Mouse (Mus musculus) thymus, postnatal 4 days (tissue): ENCODE data around the gene Arap2.

Experiments used
- DNase-seq: peaks from one replicate; pipeline ENCODE4 v3.0.0; 2021

The Arap2 gene

GRCm38 (mm10) chr5:62765784-62766701 lies at the start of gene Arap2:
TSS of gene Arap2 (minus strand) at chr5:62766159.
- peak; percentile 89 for DNase-seq

DNA sequence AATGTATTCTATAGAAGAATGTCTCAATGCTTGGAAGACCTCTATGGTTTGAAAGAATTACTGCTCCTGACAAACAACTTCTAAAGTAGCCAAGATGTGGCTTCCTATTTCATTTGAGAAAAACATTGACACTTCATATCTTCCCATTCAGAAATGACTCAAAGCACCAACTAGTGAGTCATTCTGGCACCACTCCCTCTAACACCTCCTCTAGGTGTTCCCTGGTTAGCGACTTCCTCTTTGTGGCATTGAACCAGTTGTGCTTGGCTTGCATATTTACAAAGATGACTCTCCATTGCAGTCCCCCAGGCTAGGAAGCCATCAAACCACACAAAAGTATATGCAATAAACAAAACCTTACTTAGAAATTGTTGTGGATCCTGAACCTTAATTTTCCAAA lies 49.8 kb upstream of the Arap2 start:
- no peak for DNase-seq

GRCm38 (mm10) chr5:62814072-62814414 lies 48.1 kb upstream of the Arap2 start:
- DNase-seq = no peak

GRCm38 (mm10) chr5:62813402-62814071 lies 47.6 kb upstream of the Arap2 start, which contains the start of gene Dthd1:
TSS of gene Dthd1 (plus strand) at chr5:62813823.
- DNase-seq = no peak

- no peak for DNase-seq
Measured at GRCm38 (mm10) chr5:62792776-62793175, 26.8 kb upstream of the Arap2 start.

DNA sequence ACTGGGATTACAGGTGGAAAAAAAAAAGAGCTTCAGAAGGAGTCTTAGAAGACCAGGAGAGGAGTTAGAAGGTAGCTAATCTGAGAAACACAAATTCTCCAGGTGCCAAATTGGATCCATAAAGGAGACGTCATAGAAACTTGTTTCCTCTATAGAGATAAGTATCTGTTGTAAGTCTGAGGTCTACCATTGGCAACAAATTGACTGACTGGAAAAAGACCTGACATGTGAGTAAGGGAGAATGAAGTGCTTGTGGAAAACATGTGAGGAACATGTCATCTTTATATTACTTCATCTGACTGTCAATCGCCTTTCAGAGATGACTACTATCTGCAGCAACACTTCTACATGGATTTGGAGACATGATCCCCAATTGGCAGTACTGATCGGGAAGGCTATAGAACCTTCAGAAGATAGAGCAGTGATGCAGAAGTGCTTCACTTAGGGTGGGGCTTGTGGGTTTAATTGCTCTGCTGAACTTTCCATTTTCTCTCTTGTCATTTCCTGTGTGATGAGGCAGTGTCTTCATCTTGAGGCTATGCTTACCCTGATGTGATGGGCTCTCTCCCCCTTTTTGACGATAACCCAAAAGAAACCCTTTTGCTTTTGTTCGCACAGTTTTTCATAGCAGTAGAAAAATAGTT lies 25.1 kb upstream of the Arap2 start:
- no peak for DNase-seq

- DNase-seq = no peak
Measured at GRCm38 (mm10) chr5:62786809-62787208, 20.9 kb upstream of the Arap2 start.

- DNase-seq = peak; percentile 46
Measured at GRCm38 (mm10) chr5:62778682-62779081, 12.7 kb upstream of the Arap2 start.

- DNase-seq = no peak
Measured at GRCm38 (mm10) chr5:62777804-62778203, 11.8 kb upstream of the Arap2 start.

DNA sequence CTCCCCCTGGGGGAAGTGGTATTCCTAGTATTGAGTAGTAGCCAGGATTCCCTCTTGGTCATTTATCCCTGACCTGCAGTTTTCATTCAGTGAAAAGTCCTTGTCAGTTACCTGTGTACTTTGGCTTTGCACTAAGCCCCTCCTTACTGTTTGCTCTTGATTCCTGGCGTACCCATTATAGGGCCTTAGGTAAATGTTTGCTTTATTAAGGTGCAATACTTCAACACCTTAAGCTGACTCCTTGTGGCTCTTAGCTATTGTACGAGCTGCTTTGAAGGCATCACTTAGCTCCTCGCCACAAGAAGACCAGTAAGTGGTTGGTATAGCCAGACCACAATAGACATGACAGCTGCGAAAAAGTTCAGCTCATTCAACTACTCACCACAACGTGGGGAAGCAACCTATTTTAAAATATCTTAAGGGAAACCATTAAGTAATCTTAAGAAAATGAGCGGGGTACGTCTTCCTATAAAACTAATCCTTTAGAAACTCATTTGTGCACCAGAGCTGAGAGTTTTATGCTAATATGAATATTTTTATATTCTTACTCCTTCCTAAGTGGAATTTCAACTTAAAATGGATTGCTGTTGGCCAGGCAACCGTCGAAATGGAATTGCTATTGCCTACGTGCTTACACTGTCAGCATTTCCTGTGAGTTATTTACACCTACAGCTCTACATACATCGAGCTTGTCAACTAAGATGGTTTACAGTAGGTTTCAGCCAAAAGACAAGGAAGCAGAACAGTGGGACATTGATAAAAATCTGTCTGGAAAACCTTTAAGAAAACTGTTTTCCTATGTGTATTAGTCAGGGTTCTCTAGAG lies 6.0 kb upstream of the Arap2 start:
- DNase-seq = no peak

DNA sequence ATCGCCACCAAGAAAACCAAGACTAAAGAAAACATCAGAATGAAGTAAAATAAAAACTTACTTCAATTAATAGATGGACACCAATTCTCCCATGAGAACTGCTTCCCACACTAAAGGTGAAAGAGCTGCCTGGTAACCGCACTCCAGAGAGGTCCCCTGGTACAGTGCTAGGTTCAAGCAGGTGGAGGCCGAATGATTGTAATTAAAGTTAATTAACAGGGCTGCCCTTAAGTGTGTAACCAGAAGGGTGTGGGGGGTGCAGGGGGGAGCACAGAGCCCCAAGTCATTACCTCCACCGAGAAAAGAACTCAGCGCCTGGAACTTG lies 538 bp downstream of the Arap2 start:
- no peak for DNase-seq

- no peak for DNase-seq
Measured at GRCm38 (mm10) chr5:62764161-62764560, 1.8 kb downstream of the Arap2 start.

- DNase-seq = no peak
Measured at GRCm38 (mm10) chr5:62763046-62763445, 2.9 kb downstream of the Arap2 start.

- DNase-seq = no peak
Measured at GRCm38 (mm10) chr5:62762298-62762960, 3.5 kb downstream of the Arap2 start.

GRCm38 (mm10) chr5:62760791-62761504 lies 5.0 kb downstream of the Arap2 start:
- no peak for DNase-seq

DNA sequence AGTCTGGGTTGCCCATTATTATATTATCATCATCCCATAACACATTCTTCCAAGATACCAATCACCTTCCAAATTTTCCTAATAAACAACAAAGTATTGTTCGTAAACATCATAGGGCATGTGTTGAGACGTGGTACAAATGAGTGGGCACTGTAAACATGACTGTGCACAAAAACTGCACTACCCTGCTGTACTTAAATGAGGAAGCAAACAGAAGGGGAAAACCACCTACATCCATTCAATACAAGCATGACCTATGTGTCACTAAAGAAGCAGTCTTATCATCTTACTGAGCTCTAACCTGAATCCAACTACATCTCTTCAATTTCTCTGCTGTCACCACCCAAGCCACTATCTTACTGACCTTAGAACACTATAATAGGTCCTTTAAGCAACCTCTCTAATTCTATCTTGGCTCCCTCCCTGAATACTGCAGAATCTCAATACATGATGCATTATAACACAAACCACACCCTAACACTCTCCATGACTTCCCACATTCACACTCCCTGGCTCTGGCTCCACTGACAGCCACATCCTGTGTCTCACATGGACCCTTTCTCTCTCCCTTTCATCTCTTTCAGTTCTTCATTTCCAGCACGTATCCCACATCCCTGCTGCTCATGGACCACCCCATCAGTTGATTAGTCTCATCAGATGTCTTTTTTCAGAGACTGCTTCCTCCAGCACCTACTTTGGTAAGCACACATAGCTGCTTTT lies 10.0 kb downstream of the Arap2 start:
- no peak for DNase-seq

DNA sequence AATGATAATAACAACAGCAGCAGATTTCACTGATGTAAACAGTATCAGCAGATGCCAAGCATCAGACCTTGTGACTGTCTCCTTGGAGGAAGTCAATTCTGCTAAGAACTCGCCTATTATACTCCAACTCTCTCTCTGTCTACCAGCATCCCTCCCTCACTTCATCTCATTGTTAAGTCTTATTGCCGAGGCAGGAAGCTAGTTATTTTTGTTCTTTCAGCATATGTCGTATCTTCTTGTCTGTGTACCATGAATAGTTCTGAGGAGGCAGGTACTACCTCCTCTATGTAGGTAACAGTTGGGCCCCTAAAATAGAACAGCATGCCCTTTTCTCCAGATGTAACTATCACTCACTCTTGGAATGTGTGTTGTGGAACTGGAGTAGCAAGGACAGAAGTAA lies 13.0 kb downstream of the Arap2 start:
- no peak for DNase-seq

GRCm38 (mm10) chr5:62751692-62752091 lies 14.3 kb downstream of the Arap2 start:
- DNase-seq = no peak

DNA sequence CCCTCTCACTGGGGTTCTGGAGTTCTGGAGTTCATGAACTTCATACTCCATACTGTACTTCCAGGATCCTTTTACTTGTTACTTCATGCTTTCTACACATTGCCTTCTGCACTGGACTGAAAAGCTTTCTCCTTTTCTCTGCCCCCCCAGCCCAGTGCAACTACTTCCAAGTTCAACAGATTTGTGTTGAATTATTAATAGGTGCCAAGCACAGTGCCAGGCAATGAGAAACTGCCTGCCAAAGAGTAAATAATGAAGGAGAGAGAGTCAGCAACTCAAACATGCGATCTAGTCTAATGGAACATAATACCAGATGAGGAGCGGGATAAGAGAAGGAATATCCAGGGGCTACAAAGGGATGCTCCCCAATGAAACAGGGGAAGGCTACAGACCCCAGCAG lies 17.8 kb downstream of the Arap2 start:
- no peak for DNase-seq

GRCm38 (mm10) chr5:62743220-62743922 lies 22.6 kb downstream of the Arap2 start:
- no peak for DNase-seq
